Mouse (Mus musculus) spleen, postnatal 14 days (tissue): ENCODE results near the gene Supt5.

ENCODE experiments used
- DNase-seq, 2 experiments: peaks; one replicate each; pipeline ENCODE4 v3.0.0; 2021 to 2022; ENCODE audit warnings: low spot score in 2 of 2

Supt5 gene

DNA sequence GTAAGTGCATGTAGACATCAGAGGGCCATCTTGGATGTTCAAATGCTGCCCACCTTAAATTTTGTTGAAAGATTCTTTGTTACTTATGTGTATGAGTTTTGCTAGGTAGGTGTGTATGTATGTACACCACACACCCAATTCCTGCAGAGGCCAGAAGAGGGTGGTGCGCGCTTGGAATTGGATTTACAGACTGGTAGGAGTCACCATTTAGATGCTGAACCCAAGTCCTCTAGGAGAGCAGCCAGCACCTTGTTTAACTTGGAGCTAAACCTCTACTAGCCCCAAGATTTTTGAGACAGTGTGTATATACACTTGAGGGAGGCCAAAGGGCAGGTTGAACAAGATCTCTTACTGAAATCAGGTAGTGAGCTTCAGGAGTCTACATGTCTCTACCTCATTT lies 14.7 kb upstream of the Supt5 start:
- DNase-seq = no peak

DNA sequence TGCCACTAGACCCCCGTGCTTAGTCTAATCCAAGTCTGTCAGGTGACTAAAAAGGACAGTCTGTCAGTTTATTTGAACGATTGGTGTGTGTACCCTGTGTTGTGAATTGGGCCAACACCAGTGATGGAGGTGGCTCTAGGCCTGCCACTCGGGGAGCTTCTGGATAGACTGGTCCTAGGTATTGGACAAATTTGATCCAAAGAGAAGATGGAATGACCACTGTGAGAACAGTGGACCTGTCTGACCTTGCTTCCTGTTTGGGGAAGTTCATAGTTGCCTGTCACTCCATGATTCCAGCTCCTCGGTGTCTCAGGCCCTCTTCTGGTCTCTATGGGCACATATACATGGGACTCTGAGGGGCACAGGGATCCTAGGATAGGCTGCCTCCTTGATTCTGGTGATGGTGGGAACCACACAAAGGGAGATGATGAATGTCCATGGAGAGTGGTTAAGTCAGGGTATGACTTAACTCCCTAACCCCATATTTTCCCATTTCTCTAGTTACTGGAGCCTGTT lies 13.2 kb upstream of the Supt5 start:
- no peak for DNase-seq

DNA sequence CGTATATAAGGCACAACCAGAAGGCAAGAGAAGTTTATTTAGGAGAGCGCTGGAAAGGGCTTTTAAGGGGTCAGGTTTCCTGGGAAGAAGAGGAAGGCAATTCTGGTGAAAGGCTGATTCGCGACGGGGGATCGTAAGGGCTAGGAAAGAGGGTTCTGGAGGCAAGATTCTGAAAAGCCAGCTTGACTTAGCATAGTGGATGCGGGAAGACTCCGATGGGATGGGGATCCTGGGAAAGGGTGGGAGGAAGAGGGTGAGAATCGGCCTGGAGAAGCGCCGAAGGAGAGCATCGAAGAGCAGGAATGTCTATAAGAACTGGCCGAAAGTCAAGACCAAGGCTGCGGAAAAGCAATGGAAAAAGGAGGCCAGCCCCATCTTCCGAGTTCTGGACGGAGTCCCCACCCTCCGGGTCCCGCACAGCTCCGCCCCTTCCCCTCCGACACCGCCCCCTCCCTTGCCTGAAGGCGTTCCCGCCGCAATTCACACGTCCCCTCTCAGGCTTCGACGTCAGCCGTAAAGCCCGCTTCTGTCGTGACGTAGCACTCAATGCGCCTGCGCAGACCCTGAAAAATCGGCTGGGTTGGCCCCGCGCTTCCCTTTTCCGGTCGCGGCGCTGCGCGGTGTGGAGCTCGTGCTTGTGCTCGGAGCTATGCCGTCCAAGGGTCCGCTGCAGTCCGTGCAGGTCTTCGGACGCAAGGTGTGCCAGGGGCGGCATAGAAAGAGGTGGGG lies 11.8 kb upstream of the Supt5 start, which contains the start of gene Rps16:
TSS of gene Rps16 (plus strand) at position 498 of the 729 bp plus-strand sequence.
- peak; percentile 98 for DNase-seq

DNA sequence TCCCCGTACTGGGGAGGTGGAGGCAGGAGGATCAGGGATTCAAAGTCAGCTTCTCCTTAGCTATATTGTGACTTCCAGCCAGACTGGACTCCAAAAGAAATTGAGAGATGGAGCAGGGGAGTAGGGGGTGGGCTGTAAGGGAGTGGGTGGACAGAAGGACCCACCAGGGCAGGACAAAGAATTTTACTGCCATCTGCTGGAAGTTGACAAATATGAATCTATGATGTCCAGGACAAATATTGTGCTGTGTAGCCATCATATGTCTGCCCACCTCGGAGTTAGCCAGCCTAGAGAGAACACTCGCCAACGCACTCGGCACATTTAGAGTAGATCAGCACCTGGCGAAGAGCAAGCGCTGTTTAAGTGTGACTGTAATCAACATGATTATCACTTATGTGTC lies 10.1 kb upstream of the Supt5 start:
- no peak for DNase-seq

DNA sequence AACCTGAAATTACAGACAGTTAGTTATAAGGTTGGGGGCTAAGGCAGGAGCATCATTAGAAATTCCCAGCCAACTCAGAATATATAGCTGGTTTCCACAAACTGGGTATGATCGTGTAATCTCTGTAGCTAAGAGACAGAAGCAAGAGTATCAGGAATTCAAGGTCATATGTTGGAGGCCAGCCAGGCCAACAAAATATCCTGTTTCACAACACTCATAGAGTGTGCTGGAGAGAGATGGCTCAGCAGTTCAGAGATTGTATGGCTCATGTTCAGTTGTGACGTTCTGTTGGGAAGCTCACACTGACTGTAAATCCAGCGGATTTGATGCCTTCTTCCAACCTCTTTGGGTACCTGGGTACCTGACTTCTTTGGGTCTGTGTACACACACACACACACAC lies 9.2 kb upstream of the Supt5 start:
- DNase-seq = no peak

DNA sequence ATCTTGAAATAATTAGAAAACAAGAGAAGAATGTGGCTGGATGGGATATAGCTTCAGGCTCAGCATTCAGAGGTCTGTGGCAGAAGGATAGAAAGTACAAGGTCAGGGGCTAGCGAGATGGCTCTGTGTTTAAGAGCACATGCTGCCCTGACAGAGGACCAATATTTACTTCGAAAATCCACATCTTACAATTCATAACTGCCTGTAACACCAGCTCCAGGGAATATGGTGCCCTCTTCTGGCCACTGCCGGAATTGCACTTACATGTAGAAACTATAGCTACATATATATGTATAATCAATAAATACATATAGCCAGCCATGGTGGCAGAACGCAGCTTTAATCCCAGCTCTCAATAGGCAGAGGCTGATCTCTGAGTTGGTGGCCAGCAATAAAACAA lies 6.1 kb upstream of the Supt5 start:
- peak; percentile 46 to 75 for DNase-seq

DNA sequence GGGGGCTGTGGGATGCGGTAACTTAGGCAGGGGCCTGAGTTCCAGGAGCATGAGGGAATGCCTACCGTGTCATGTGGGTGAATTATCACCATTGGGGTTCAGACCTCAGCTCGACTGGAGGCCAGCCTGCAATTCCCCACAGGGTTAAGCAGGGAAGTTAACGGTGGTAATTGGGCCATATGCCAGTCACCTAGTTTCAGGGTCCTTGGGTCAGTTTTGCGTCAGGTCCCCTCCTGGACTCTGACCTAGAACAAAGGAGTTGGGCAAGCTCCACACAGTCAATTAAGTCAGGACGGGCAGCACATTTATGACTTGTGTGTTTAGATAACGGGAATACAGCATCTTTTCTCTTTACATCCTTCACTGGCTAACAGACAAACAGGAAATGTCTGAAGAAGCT lies 2.8 kb upstream of the Supt5 start:
- DNase-seq = no peak

DNA sequence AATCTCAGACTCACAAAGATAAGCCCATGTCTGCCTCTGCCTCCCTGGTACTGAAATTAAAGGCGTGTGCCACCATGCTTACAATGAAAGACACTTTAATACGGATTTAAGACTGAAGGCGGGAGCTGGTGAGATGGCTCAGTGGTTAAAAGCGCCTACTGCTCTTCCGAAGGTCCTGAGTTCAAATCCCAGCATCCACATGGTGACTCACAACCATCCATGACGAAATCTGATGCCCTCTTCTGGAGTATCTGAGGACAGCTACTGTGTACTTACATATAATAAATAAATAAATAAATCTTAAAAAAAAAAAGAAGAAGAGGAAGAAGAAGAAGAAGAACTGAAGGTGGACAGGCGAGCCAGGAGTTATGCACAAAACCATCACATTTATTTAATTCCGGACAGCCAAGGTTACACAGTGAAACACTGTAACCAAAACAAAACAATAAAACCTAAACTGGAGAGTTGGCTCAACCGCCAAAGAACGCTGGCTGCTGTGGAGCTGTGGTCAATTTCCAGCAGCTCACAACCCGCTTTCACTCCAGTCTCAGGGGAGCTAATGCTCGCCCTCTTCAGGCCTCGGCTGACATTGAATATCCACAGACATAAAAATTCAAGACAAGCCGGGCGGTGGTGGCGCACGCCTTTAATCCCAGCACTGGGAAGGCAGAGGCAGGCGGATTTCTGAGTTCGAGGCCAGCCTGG lies 819 bp upstream of the Supt5 start:
- peak in 1 of 2 experiments; percentile 45 for DNase-seq

DNA sequence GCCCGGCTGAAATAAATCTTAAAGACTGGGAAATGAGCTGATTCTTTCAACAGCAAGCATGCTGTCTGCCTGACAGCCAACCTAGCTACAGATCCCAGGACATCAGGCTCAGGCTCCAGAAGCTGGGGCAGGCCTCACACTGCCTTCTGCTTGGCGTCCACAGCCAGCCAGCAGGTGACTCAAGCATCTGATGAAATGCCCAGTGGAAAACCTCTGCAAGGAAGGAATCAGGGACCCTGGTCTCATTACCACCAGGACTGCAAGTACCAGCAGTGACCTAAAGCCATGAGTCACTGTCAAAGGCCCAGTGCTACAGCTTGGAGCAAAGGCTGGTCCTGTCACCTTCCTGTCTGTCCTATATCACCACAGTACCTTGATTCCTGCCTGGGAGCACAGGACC lies 3.1 kb downstream of the Supt5 start:
- no peak for DNase-seq

DNA sequence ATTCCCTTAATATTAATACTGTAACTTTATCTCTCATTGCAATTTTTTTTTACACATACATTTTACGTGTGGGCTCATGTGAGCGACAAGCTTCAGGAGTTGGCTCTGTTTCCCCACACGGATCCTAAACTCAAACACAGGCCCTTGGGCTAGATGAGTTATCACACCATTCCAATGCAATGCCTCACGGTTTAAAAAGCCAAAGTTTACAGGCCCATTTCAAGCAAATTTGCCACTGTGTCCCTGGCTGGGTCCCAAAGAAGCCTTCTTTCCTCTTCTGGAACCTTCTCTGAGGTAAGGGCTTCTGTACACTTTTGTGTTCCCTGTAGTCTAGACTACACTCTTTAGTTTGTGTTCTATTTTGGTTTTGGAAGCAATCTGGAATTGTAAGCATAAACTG lies 4.0 kb downstream of the Supt5 start:
- DNase-seq = no peak

DNA sequence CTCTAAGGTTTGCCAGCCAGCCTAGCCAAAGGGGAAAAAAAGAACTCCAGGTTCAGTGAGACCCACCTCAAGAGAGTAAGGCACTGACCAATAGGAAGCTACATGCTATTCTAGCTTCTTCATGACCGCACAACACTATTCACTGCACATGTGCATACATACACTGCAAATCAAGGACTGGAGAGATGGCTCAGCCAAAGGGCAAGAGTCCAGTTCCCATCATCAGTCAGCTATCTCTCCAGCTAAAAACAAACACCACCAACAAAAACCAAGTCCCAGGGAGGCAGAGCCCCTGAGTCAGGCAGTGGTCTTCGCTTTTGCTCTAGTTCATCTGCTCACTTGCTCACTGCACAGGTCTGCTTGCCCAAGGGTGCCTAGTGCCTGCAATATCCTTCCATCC lies 10.3 kb downstream of the Supt5 start:
- no peak for DNase-seq

DNA sequence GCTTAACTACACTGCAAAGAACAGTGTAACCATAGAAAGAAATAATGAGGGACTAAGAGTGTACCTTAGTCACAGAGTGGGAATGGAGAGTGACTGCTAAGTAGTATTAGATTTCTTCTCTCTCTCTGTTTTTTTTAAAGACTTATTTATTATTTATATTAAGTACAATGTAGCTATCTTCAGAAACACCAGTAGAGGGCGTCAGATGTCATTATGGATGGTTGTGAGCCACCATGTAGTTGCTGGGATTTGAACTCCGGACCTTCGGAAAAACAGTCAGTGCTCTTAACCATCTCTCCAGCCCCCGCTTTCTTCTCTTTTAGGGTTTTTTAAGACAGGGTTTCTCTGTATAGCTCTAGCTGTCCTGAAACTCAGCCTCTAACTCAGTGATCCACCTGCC lies 12.1 kb downstream of the Supt5 start:
- no peak for DNase-seq

DNA sequence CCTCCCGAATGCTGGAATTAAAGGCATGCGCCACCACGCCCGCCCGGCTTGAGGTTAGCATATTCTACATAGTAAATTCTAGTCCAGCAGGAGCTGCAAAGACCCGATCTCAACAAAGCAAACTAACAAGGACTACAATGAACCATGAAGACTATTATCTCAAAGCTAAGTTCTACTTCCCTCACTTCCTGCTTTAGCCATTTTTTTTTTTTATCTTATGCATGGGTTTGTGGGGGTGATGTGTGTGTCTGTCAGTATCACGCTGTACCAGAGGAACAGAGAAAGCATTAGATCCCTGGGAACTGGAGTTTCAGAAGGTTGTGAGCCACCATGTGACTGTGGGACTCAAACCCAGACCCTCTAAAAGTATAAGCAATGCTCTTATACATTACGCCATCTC lies 13.3 kb downstream of the Supt5 start:
- no peak for DNase-seq

DNA sequence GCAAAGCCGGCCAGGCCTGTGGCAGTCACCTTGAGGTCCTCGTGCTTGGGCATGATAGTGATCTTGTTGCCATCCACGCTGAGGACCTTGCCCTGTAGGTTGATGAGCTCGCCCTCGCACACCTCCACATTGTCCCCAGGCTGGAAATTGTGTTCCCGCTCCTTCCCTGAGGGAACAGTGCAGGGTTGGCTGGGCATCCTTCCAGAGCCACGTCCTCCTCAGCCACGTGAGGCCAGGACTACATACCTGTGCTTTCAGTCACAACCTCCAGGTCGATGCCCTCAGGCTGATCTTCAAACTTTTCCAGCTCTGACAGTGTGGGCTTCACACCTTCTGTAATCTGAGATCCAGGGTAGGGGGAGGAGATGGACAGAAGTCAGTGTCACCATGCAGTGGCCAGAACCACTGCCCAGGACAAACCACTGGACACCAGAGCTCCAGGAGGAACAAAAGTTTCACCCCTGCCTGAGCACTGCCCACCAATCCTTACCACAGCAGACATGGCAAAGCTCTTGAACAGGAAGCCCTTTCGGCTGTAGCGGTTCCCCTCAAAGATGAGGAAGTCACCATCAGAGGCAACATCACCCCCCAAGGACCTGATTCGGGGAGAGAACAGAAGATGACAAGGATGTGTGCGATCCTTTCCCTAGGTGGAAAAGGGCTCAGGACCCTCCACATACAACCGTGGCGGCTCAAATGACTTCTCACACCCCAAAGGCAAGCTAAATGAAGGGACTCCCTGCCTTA lies 16.4 kb downstream of the Supt5 start:
- DNase-seq = no peak

DNA sequence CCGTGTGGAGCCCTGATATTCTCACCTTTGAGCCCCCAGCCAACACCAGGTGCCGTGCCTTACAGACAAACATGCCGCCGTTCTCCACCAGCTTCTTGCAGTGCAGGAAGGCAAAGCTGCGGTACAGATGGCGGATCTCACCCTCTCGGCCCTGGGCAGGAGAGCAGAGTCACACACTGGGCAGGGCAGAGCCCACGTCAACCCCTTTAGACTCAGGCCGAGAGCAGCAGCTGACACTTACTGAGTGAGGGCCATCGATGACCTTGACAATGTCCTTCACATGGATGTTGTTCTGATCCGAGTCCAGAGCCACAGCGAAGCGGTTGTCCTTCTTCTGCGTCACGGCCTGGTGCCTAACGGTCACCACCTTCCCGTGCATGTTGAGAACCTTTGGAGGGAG lies 19.8 kb downstream of the Supt5 start:
- no peak for DNase-seq

DNA sequence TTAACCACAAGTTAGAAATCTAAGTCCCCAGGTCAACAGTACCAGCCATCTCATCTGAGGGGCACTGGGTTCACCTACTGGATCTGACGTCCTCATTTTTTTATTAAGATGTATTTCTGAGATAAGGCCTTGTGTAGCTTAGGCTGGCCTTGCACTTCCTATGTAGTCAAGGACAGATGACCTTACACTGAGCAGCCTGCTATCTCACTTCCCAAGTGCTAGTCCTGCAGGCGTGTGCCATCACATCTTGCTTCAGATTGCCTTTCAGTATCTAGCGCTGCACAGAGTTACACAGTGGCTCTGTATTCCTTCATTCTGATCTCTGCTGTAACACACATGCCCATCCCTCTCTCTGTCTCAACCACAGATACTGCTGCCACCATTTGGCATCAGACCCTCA lies 20.5 kb downstream of the Supt5 start:
- DNase-seq = no peak

DNA sequence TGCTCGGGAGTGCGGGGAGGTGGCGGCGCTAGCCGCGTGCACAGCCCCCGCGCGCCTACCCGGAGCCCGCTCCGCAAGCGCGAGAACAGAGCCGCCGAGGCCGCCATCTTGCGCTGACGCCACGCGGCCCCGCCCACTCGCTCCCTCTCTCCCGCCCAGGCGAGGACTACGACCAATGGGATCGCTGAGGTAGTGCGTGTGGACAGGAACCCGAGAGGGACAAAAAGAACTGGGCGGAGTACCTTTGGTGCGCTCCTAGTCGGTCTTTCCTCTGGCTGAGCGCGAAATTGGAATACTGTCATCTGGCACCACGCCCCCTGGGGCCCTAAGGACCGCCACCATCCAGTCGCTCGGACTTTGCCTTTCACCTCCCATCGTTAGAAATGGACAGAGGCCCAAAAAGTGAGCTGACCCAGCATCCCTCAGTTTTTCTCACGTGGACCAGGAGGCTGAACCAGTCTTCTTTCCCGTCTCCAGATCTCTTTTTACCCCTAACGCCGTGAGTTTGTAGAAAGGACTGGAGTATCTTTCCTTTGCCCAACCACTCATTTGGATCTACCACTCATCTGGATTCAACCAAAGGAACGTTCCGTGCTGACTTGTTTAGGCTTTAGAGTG lies 26.5 kb downstream of the Supt5 start, which contains the start of gene Timm50:
TSS of gene Timm50 (minus strand) at position 147 of the 618 bp plus-strand sequence.
- peak; percentile 96 to 98 for DNase-seq

DNA sequence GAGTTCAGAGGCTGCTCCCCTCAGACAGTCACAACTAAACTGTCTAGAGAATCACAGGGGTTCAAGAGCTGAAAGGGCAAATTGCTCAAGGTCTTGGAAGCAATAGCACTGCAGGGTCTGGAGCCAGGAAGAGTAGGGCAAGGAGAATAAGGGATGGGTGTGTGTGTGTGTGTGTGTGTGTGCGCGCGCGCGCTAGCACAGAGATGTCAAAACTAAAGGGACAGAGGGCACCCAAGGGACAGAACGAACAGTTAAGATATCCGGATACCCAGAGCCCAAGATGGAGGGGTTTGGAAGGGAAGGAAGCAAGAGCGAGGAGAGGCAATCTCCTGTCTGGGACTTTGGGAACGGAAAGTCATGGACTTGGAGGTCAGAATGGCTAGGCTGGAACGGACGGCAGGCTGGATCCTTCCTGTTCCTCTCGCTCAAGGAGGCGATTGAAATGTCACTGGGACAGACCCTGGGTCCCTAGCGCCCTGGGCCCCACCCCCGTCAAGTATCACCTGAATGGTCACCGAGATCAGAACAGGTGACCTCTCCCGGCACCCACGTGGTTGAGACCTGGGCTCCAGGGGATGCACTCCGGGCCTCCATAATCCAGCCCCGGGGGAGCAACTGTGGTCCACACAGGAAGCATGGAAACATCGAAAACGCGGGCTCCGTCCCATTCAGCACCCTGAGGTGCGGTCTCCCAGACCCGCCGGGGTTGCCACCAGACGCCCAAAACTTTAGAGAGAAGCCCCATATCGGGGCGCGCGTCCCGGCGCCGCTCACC lies 27.2 kb downstream of the Supt5 start:
- DNase-seq = no peak

DNA sequence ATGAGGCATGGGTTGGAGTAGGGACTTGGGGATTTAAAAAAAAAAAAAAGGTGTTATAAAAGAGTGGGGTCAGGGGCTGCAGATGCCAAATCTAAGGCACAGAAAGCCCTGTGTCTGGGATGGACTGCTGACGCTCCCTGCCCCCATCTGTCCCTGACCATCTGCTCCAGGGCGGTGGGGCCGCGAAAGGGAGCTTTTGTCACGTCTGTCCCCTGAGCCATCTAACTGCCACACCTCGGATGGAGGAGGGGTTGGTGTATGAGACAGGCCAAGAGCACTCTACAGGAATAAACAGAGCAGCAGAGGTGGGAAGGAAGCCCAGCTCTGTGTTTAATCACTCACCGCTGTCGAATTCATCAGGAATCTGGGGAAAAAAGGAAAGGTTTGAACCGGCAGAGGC lies 28.8 kb downstream of the Supt5 start:
- DNase-seq = no peak

DNA sequence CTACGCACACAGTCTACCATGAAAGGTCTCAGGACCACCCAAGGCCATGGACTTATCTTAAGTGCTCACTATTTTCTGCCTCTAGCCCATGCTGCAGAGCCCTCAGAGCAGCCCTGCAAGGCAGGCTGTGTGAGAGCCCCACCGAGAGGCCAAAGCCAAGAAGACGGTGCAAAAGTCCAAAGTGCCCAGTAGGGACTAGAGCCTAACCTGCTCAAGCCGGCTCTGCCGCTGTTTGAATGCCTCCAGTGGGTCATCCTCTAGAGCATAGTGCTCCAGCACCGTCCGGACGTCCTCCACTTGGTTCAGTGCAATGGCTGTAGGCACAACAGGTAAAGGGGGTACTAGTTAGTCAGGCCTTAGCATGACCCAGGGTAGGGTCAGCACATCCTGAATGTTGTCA lies 32.3 kb downstream of the Supt5 start:
- no peak for DNase-seq

DNA sequence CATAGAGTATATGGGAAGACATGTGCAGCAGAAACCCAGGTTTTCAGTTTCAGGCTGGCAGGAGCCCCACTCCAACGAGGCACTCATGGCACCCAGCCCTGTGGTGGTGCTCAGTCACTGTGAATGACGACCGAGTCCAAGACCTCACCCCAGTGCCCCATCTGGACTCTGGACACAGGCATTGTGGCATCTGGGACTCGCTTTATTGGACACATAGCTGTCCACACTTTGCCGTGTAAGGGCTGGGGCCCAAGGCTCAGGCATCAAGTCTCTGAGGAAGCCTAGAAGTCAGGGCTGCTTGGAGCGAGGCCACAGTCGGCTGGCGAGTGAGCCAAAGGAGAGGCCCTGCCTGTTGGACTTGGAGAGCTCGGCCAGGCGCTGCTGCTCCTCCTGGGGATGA lies 32.9 kb downstream of the Supt5 start:
- no peak for DNase-seq
